Mouse (Mus musculus) embryonic fibroblast, embryonic 13.5 days (primary cell): Measurements from ENCODE around the gene Ercc5. TPM values are rescaled to one million over a fixed set of nuclear protein-coding genes. Genes with fewer than 3 reads are reported as not detected.

Source experiments
- H3K27ac ChIP-seq: 2 replicates; pipeline ENCODE4 v1.5.1; 2012; ENCODE audit warnings: low read length, control low read depth, inconsistent platforms; ENCODE audit not compliant: insufficient read depth
- H3K4me1 ChIP-seq: 2 replicates; pipeline ENCODE4 v1.6.1; 2011; ENCODE audit warnings: low read length; ENCODE audit not compliant: control insufficient read depth, insufficient read depth
- H3K4me3 ChIP-seq: 2 replicates; pipeline ENCODE4 v1.5.1; 2011; ENCODE audit warnings: mild to moderate bottlenecking, control low read depth, low read length; ENCODE audit not compliant: insufficient read depth
- CTCF ChIP-seq: IDR thresholded peaks from 2 replicates; pipeline ENCODE4 v1.5.1; 2011; ENCODE audit warnings: mild to moderate bottlenecking, control low read depth, low read length, moderate library complexity, borderline replicate concordance; ENCODE audit not compliant: insufficient read depth
- POLR2A ChIP-seq: IDR thresholded peaks from 2 replicates; pipeline ENCODE4 v1.6.1; 2011; ENCODE audit warnings: low read depth, mild to moderate bottlenecking, control low read depth, low read length, moderate library complexity
- polyA plus RNA-seq: library from polyadenylated mRNA; stranded (reverse); fragments of >200 nt; gene quantifications from 2 replicates; pipeline ENCODE4 v1.2.4, GENCODE M21; 2011; ENCODE audit warnings: low read depth; ENCODE audit not compliant: missing spikeins, insufficient read length

Ercc5 gene
- polyA plus RNA-seq, 1 experiment, result 47.7 TPM

DNA sequence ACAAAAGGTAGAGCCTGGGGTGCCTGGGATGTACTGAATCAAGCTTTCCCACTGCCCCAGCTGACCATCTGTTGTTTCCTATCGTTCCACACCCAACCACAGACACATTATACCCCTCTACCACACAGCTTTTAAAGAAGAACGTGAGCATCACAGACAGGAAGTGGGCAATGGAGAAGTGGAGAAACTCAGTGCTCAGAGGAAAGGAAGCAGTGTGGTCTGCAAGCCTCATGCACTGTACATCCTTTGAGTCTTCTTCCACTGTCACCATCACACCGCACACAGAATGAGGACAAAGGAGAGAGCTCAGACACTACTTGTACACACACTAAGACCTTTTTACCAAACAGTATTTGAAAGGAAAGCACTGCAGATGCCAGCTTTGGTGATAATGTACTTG, 25.3 kb upstream of the Ercc5 start:
- no peaks in the 10 kb centered on the region for H3K4me1 ChIP-seq
- no peak for TF ChIP-seq POLR2A
- TF ChIP-seq CTCF, result no peak

GRCm38 (mm10) chr1:44125590-44125989, 22.0 kb upstream of the Ercc5 start:
- TF ChIP-seq POLR2A (no peak), CTCF (no peak)
- no peak overlapping the region for H3K4me3 ChIP-seq
- no peaks in the 10 kb centered on the region for H3K4me1 ChIP-seq
- no peak overlapping the region for H3K27ac ChIP-seq

More for the DNA sequence above, 25.3 kb upstream of the Ercc5 start:
- Histone ChIP-seq H3K4me3 (no peak overlapping the region), H3K27ac (no peak overlapping the region)

DNA sequence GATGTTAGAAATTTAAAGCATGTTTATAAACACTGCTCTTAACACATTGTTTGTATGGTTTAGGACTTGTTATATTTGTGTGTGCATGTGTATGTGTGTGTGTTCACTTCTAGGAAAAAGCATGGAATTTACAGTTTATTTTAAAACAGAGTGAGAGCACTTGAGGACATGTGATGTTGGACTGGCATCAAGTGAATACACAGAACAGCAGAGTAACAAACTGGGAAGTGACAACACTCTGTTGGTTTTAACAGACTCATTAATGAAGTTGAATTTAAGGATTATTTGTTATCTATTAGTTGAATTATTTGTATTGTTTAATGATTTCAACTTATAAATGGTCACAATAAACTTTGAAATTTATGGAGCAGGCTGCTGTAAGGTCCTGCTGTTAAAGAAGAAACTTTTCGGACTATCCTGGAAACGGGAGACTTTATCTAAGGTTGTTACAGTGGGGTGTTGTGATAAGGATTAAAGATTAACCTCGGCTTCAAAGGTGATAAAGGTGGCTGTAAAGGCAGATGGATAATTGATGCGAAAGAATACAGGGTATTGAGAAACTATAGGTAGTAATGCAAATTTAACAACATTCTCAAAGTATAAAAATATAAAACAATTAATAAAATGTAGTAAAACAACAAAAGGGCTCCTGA, 17.5 kb upstream of the Ercc5 start:
- Histone ChIP-seq H3K4me1 (no peaks in the 10 kb centered on the region), H3K4me3 (no peak overlapping the region), H3K27ac (no peak overlapping the region)
- no peak for TF ChIP-seq CTCF
- TF ChIP-seq POLR2A, result no peak

DNA sequence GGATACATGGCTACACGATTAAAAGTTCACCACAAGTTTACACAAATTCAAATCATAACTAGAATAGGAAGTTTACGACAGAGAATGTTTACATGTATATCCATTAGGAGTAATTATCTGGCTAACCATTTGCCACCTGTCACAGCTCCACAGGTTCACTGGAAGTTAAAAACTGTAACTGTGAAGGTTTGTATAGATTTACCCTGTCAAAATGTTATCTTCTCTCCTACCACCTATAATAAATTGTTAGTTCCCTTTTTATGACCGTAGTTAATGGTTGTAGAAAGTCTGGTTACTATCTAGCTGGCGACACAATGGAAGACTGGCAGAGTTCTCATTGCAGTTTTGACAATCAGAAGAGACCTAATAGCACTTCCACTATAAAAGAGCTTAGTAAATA, 7.3 kb upstream of the Ercc5 start:
- Histone ChIP-seq H3K27ac (no peak overlapping the region), H3K4me3 (no peak overlapping the region), H3K4me1 (no peaks in the 10 kb centered on the region)
- TF ChIP-seq POLR2A (no peak), CTCF (no peak)

DNA sequence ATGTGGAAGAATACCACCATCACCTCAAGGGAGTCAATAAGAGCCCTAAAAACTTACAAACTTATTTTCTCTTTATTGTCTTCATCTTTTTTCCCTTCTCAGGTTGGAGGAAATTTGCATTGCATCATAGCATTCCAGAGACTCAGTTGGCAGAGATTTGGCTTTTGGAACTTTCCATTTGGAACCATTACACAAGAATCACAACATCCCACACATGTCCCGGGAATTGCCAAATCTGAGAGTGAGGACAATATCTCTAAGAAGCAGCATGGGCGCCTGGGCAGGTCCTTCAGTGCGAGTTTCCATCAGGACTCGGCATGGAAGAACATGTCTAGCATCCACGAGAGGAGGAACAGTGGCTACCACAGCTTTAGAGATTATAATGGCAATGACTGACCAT, 4.8 kb upstream of the Ercc5 start:
- no peak overlapping the region for H3K27ac ChIP-seq
- H3K4me3 ChIP-seq, result no peak overlapping the region
- TF ChIP-seq POLR2A (no peak), CTCF (no peak)
- H3K4me1 ChIP-seq, result no peaks in the 10 kb centered on the region

GRCm38 (mm10) chr1:44148706-44149105, 1.2 kb downstream of the Ercc5 start:
- TF ChIP-seq POLR2A, result 0 out of 2 replicates have a peak, but pooled peaks have one; percentile 28
- no peak for TF ChIP-seq CTCF
- H3K27ac ChIP-seq, result peak overlapping the region; percentile 86
- H3K4me3 ChIP-seq, result peak overlapping the region; percentile 95
- H3K4me1 ChIP-seq, result no peaks in the 10 kb centered on the region

DNA sequence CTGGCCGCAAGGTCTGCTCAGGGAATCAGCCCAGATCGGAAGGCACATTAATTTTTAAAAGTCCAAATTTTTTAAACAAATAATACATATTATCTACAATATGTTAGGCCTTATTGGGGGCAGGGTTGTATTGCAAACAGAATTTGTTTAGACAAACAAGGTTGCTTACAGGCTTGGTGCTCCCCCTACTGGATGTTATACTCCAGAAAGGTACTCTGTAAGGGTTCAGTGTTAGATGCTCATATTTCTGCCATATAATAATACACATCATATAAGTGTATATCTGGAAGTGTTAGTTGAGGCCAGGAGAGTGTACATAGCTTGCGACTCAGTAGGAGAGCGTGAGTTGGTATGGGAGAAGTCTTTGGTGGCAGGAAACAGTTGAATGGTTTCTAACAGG, 7.7 kb downstream of the Ercc5 start:
- Histone ChIP-seq H3K27ac (no peak overlapping the region), H3K4me1 (no peaks in the 10 kb centered on the region), H3K4me3 (no peak overlapping the region)
- TF ChIP-seq POLR2A, result no peak
- TF ChIP-seq CTCF, result no peak

GRCm38 (mm10) chr1:44158317-44158716, 10.8 kb downstream of the Ercc5 start:
- no peak for TF ChIP-seq CTCF
- no peak for TF ChIP-seq POLR2A
- Histone ChIP-seq H3K4me3 (no peak overlapping the region), H3K27ac (no peak overlapping the region), H3K4me1 (no peaks in the 10 kb centered on the region)

DNA sequence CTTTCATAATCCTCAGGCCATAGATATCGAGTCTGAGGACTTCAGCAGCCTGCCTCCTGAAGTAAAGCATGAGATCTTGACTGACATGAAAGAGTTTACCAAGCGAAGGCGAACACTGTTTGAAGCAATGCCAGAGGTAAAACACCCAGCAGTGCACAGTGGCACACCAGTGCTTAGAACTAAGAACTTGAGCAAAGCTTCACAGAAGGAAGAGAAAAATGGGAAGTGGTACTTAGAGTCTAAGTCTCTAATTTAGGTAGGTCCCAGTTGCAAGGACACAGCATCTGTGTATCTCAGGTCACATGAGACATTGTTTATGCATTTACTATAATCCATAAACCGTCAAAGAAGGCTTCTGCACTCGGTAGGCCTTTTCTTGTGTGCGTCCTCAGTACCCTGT, 14.3 kb downstream of the Ercc5 start:
- no peak for TF ChIP-seq POLR2A
- no peak for TF ChIP-seq CTCF
- Histone ChIP-seq H3K4me3 (no peak overlapping the region), H3K27ac (no peak overlapping the region), H3K4me1 (no peaks in the 10 kb centered on the region)

DNA sequence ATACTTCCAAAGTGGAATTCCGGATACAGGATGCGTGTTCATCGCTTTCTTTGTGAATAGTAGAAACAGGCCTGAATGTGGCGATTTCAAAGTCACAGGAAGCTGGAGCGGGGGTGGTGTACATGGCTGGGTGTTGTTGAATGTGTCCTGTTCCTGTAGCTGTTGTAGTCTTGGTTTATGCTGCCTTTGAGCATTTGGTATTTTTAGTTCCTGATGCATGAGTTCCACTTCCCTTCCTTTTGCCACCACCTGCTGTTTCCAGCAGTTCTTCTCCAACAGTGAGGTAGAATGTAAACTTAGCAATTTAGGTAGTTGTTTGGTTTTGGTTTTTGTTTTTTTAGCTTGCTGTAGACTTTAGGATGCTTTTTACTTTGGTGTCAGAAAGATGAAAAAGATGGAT, 14.8 kb downstream of the Ercc5 start:
- no peak for TF ChIP-seq CTCF
- TF ChIP-seq POLR2A, result no peak
- no peaks in the 10 kb centered on the region for H3K4me1 ChIP-seq
- no peak overlapping the region for H3K27ac ChIP-seq
- no peak overlapping the region for H3K4me3 ChIP-seq

DNA sequence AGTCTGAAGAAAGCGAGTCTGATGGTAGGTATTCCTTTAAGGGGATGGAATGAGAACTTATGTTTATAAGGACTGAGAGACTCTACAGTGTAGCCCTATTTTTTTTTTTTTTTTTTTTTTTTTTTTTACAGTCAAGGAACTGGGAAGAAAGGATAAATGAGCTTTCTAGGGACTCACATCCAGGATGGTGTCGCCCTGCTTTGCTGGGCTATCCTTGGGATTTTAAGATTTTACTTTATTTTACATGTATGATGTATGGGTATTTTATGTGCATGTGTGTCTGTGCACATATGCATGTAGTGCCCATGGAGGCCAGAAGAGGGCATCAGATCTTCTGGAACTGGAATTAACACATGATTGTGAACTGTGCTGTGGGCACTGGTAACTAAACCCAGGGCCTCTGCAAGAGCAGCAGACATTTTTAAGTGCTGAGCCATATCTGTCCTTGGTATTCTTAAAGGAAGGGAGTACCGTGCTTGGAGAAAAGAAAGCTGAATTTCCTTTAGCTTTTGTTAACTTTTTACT, 20.4 kb downstream of the Ercc5 start:
- H3K4me3 ChIP-seq, result no peak overlapping the region
- no peak overlapping the region for H3K27ac ChIP-seq
- TF ChIP-seq CTCF (no peak), POLR2A (no peak)
- H3K4me1 ChIP-seq, result no peaks in the 10 kb centered on the region
